Mouse (Mus musculus) myocyte (in vitro differentiated cells): ENCODE data around the gene Ttc30a1. TPM values are rescaled to one million over a fixed set of nuclear protein-coding genes. Genes with fewer than 3 reads are reported as not detected.
"Not testable (repeated sequence)": the region's sequence is repeated elsewhere in the genome, so short reads cannot be mapped to it uniquely, and the experiment has no call there.

Experiments
- H3K27me3 ChIP-seq: one replicate; pipeline ENCODE4 v1.6.1; 2011; ENCODE audit not compliant: control insufficient read depth, insufficient read depth, insufficient read length
- H3K36me3 ChIP-seq: one replicate; pipeline ENCODE4 v1.6.1; 2011; ENCODE audit not compliant: control insufficient read depth, insufficient read depth
- H3K4me2 ChIP-seq: one replicate; pipeline ENCODE4 v1.6.1; 2011; ENCODE audit warnings: low read depth, control low read depth
- H3K4me3 ChIP-seq: one replicate; pipeline ENCODE4 v1.5.1; 2011; ENCODE audit warnings: mild to moderate bottlenecking, control low read depth, moderate library complexity
- H3K79me2 ChIP-seq: one replicate; pipeline ENCODE4 v1.6.1; 2011; ENCODE audit not compliant: control insufficient read depth, insufficient read depth
- H3ac ChIP-seq: one replicate; pipeline ENCODE4 v1.6.1; 2011; ENCODE audit not compliant: control insufficient read depth, insufficient read length
- CEBPB ChIP-seq: IDR thresholded peaks from 2 replicates; pipeline ENCODE4 v1.6.1; 2011; ENCODE audit warnings: mild to moderate bottlenecking, moderate library complexity; ENCODE audit not compliant: poor library complexity, insufficient read depth, severe bottlenecking
- E2F4 ChIP-seq: IDR thresholded peaks from one replicate; pipeline ENCODE4 v1.6.1; 2011; ENCODE audit warnings: mild to moderate bottlenecking, control low read depth, moderate library complexity; ENCODE audit not compliant: insufficient read depth
- MAX ChIP-seq: IDR thresholded peaks from one replicate; pipeline ENCODE4 v1.6.1; 2011; ENCODE audit warnings: low read depth, mild to moderate bottlenecking, control low read depth
- MYOD1 ChIP-seq, 3 experiments: IDR thresholded peaks; one replicate each; pipeline ENCODE4 v1.6.1; 2011; ENCODE audit warnings: control low read depth in 2 of 3, low read depth in 2 of 3, mild to moderate bottlenecking in 2 of 3, moderate library complexity in 1 of 3; ENCODE audit not compliant: insufficient read length in 2 of 3, control insufficient read depth in 1 of 3
- MYOG ChIP-seq, 3 experiments: IDR thresholded peaks; one replicate each; pipeline ENCODE4 v1.6.1; 2011; ENCODE audit warnings: control low read depth in 2 of 3, low read depth in 2 of 3, mild to moderate bottlenecking in 2 of 3; ENCODE audit not compliant: insufficient read length in 2 of 3, control insufficient read depth in 1 of 3, insufficient read depth in 1 of 3
- POLR2A ChIP-seq: IDR thresholded peaks from one replicate; pipeline ENCODE4 v1.6.1; 2011; ENCODE audit warnings: low read depth, mild to moderate bottlenecking, control low read depth, moderate library complexity; ENCODE audit not compliant: insufficient read length
- POLR2AphosphoS2 ChIP-seq: IDR thresholded peaks from one replicate; pipeline ENCODE4 v1.6.1; 2011; ENCODE audit warnings: low read depth, control low read depth; ENCODE audit not compliant: insufficient read length
- REST ChIP-seq: IDR thresholded peaks from one replicate; pipeline ENCODE4 v1.6.1; 2011; ENCODE audit warnings: mild to moderate bottlenecking, control low read depth, moderate library complexity; ENCODE audit not compliant: insufficient read depth, insufficient read length
- SRF ChIP-seq: IDR thresholded peaks from one replicate; pipeline ENCODE4 v1.6.1; 2011; ENCODE audit warnings: low read depth; ENCODE audit not compliant: control insufficient read depth, insufficient read length
- TCF12 ChIP-seq: IDR thresholded peaks from one replicate; pipeline ENCODE4 v1.6.1; 2011; ENCODE audit warnings: mild to moderate bottlenecking, control low read depth; ENCODE audit not compliant: poor library complexity, insufficient read depth, severe bottlenecking
- TCF3 ChIP-seq: IDR thresholded peaks from one replicate; pipeline ENCODE4 v1.6.1; 2011; ENCODE audit warnings: low read depth, control low read depth; ENCODE audit not compliant: insufficient read length
- USF1 ChIP-seq: IDR thresholded peaks from one replicate; pipeline ENCODE4 v1.6.1; 2011; ENCODE audit warnings: low read depth, mild to moderate bottlenecking, control low read depth, moderate library complexity
- polyA plus RNA-seq: library from polyadenylated mRNA; unstranded; fragments of >200 nt; fragmentation: generic; extraction: Trizol; gene quantifications from one replicate; pipeline ENCODE4 v1.2.1, GENCODE M21; 2012; ENCODE audit warnings: missing spikeins

Ttc30a1 gene
- polyA plus RNA-seq, 1 experiment, result 1.2 TPM

GRCm38 (mm10) chr2:75953320-75953719 lies 28.4 kb downstream of the Ttc30a1 start:
- H3K4me3 ChIP-seq, result no peak overlapping the region
- H3K36me3 ChIP-seq, result no peaks in the 10 kb centered on the region
- no peaks in the 10 kb centered on the region for H3K79me2 ChIP-seq
- peaks cover 42% of the 10 kb centered on the region for H3K27me3 ChIP-seq
- TF ChIP-seq CEBPB (no peak), SRF (no peak), MYOD1 (IDR thresholded peaks at IDR 0.05; ENCODE audit: control insufficient read depth in 1 of 3, insufficient read length in 2 of 3, low read depth in 2 of 3) (no peak), POLR2AphosphoS2 (no peak), E2F4 (no peak), TCF3 (no peak), TCF12 (no peak)
- H3K4me2 ChIP-seq, result no peak overlapping the region
- no peak overlapping the region for H3ac ChIP-seq

- Histone ChIP-seq H3K27me3 (peaks cover 34% of the 10 kb centered on the region), H3K36me3 (no peaks in the 10 kb centered on the region), H3K4me3 (no peak overlapping the region), H3K79me2 (no peaks in the 10 kb centered on the region), H3ac (no peak overlapping the region), H3K4me2 (no peak overlapping the region)
- no peak for TF ChIP-seq CEBPB
- TF ChIP-seq POLR2AphosphoS2, result no peak
- TF ChIP-seq POLR2A, result no peak
- TF ChIP-seq REST, result no peak
These were observed 31.1 kb downstream of the Ttc30a1 start for GRCm38 (mm10) chr2:75950685-75951084.

DNA sequence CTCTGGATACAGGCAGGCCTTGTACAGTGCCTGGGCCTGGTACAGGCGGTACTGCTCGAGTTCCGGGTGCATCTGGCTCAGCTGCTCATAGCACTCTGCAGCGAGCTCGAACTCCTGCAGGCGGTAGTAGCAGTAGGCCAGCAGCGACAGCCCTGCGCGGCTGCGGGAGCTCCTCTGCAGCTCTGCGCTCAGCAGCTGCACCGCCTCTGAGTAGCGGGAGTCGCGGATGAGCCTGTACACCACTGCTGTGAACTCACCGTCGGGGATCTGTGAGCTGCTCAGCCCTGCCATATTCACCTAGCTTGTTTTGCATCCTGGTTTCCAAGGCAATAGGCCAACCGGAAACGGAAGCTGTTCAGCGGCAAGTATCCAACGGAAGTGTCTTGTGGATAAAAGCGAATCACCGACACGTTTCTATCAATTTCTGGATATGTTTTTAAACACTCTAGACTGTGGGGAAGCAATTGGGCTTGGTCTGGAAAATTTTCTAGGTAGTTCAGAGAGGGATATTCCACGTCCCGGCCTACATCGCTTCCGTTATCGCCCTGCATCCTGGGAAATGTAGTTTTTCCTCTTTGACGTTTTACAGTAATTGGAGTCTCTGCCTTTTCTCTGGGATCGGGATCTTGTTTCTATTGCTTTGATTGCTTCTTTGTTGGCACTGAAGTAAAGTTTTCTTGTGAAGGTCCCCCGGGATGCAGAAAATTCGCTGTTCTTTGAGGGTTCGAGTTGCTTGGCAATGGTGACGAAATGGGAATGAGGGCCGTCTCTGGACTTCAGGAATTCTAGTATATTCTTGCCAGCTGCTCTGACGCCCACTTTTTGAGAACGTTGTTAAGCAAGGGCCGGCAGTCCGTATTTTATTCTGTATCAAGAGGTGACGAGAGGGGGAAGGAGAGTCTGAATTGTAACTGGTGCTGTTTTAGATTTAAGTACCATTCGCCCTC lies 43.4 kb downstream of the Ttc30a1 start, which contains the start of gene Ttc30b:
Gene Ttc30b, minus strand, starts transcription at position 469 of the 947 bp plus-strand sequence.
- no peak for TF ChIP-seq MAX
- no peak for TF ChIP-seq TCF3
- TF ChIP-seq CEBPB, result no peak
- no peak for TF ChIP-seq POLR2AphosphoS2
- TF ChIP-seq REST, result no peak
- no peak for TF ChIP-seq MYOG (IDR thresholded peaks at IDR 0.05; ENCODE audit: control insufficient read depth in 1 of 3, insufficient read depth in 1 of 3, insufficient read length in 2 of 3, low read depth in 2 of 3)
- no peak for TF ChIP-seq USF1
- no peak for TF ChIP-seq POLR2A
- TF ChIP-seq E2F4, result no peak
- Histone ChIP-seq H3K36me3 (no peaks in the 10 kb centered on the region), H3K4me2 (peak within 1 kb of the TSS; percentile 85), H3ac (peak within 1 kb of the TSS; percentile 43), H3K79me2 (no peaks in the 10 kb centered on the region), H3K4me3 (peak within 1 kb of the TSS; percentile 31), H3K27me3 (no peaks in the 10 kb centered on the region)

GRCm38 (mm10) chr2:75937520-75938116 lies 44.1 kb downstream of the Ttc30a1 start:
- Histone ChIP-seq H3K4me2 (peak overlapping the region; percentile 85), H3ac (peak overlapping the region; percentile 43), H3K4me3 (peak overlapping the region; percentile 31)
- H3K36me3 ChIP-seq, H3K27me3 ChIP-seq, H3K79me2 ChIP-seq: not testable (repeated sequence)

DNA sequence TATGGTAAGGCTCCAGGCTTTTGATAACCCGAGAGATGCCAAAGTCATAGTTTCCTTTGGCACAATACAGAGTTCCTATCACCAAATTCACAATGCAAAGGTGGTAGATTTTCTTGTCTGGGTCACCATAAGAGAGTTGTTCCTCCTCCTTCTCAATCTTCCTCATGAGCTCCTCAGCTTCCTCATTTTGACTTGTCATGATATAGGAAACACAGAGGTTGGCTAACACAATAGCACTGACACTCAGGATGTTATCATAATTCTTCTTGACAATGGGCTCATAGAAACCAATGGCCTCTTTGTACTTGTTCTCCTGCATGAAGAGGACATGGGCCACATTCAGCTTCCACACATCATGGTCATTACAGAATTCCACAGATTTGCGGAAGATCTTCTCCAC lies 45.1 kb downstream of the Ttc30a1 start:
- not testable (repeated sequence) for H3K27me3 ChIP-seq, H3K4me2 ChIP-seq

GRCm38 (mm10) chr2:75933541-75933940 lies 48.2 kb downstream of the Ttc30a1 start:
- H3K4me3 ChIP-seq, result no peak overlapping the region
- TF ChIP-seq REST (no peak), POLR2A (no peak), POLR2AphosphoS2 (no peak), TCF12 (no peak), SRF (no peak), MYOD1 (IDR thresholded peaks at IDR 0.05; ENCODE audit: control insufficient read depth in 1 of 3, insufficient read length in 2 of 3, low read depth in 2 of 3) (no peak), USF1 (no peak), E2F4 (no peak), MAX (no peak), TCF3 (no peak), CEBPB (no peak), MYOG (IDR thresholded peaks at IDR 0.05; ENCODE audit: control insufficient read depth in 1 of 3, insufficient read depth in 1 of 3, insufficient read length in 2 of 3, low read depth in 2 of 3) (no peak)
- H3ac ChIP-seq, result no peak overlapping the region
- H3K79me2 ChIP-seq, result no peaks in the 10 kb centered on the region
- H3K36me3 ChIP-seq, result peaks cover 10% of the 10 kb centered on the region
- H3K4me2 ChIP-seq, result no peak overlapping the region
- no peaks in the 10 kb centered on the region for H3K27me3 ChIP-seq

More for the DNA sequence above, 45.1 kb downstream of the Ttc30a1 start:
- not testable (repeated sequence) for H3K4me3 ChIP-seq, H3K79me2 ChIP-seq, H3K36me3 ChIP-seq, H3ac ChIP-seq
